ENCODE assay signal across 12 mouse cellular contexts in genomic region chr10:94919960-94920359, GRCm38 (mm10). TPM values are rescaled to one million over a fixed set of nuclear protein-coding genes. Genes with fewer than 3 reads are reported as not detected.
DNase-seq lines count a peak whose midpoint lies in the region; ATAC-seq and TF ChIP-seq lines count a peak whose summit lies in the region.
"Had no signal": no experiment of that assay in that cellular context is flagged by ENCODE, and none has a peak within 500 bp of the region (broad histone marks: within the 10 kb centered on the region; RNA-seq: fewer than 3 reads in every experiment).

No protein-coding gene starts in this region.

- no peak for TF ChIP-seq EP300 in heart, postnatal 0 days (IDR thresholded peaks at IDR 0.05; ENCODE audit: low read depth)

- no peak overlapping the region for H3K9ac ChIP-seq in heart, postnatal 0 days (replicated peaks; ENCODE audit: low read depth, low read length)
- no peak overlapping the region for H3K9ac ChIP-seq in midbrain, embryonic 16.5 days (ENCODE audit: low read depth, low read length)
- no peak overlapping the region for H3K9ac ChIP-seq in midbrain, postnatal 0 days (replicated peaks; ENCODE audit: low read length, poor library complexity, severe bottlenecking)
- H3K9ac ChIP-seq in liver, embryonic 12.5 days = peak overlapping the region; percentile 71
- H3K9ac ChIP-seq: embryonic facial prominence, embryonic 15.5 days; forebrain, postnatal 0 days; hindbrain, embryonic 15.5 days had no signal

- no peak overlapping the region for H3K27ac ChIP-seq in heart, postnatal 0 days (ENCODE audit: low read depth)
- no peak overlapping the region for H3K27ac ChIP-seq in midbrain, embryonic 16.5 days (ENCODE audit: low read length)
- no peak overlapping the region for H3K27ac ChIP-seq in midbrain, postnatal 0 days (ENCODE audit: low read depth, low read length)
- peak overlapping the region; percentile 83 for H3K27ac ChIP-seq in liver, embryonic 12.5 days
- H3K27ac ChIP-seq: embryonic facial prominence, embryonic 15.5 days; hindbrain, embryonic 15.5 days had no signal

- no peak for DNase-seq in heart, postnatal 0 days (ENCODE audit: low spot score)
- no peak for DNase-seq in heart, adult 11 months
- DNase-seq in midbrain, postnatal 0 days (ENCODE audit: low spot score) = no peak
- no peak for DNase-seq in right cerebral cortex, adult 18-20 months
- DNase-seq in layer of hippocampus, postnatal 10 days (ENCODE audit: low spot score in 2 of 2) = no peak
- DNase-seq: gastrocnemius, postnatal 36 days; left cerebral cortex, postnatal 4 days had no signal

- ATAC-seq in heart, postnatal 0 days (ENCODE audit: insufficient read depth, low read depth) = peak; percentile 21; the same call in 1 of the 2 replicates
- peak; percentile 37; the same call in 1 of the 2 replicates for ATAC-seq in midbrain, embryonic 16.5 days
- no peak for ATAC-seq in midbrain, postnatal 0 days (ENCODE audit: low FRiP score)
- peak; percentile 64 for ATAC-seq in liver, embryonic 12.5 days

- H3K4me3 ChIP-seq in heart, postnatal 0 days (ENCODE audit: low read depth, low read length) = peak overlapping the region; percentile 27
- no peak overlapping the region for H3K4me3 ChIP-seq in midbrain, embryonic 16.5 days (ENCODE audit: low read depth, low read length)
- H3K4me3 ChIP-seq in midbrain, postnatal 0 days (ENCODE audit: low read depth, low read length) = no peak overlapping the region
- H3K4me3 ChIP-seq in liver, embryonic 12.5 days = peak overlapping the region; percentile 58
- H3K4me3 ChIP-seq: embryonic facial prominence, embryonic 15.5 days; hindbrain, embryonic 15.5 days had no signal

- H3K36me3 ChIP-seq in heart, postnatal 0 days (replicated peaks; ENCODE audit: control insufficient read depth, insufficient read depth, low read length) = no peaks in the 10 kb centered on the region
- no peaks in the 10 kb centered on the region for H3K36me3 ChIP-seq in midbrain, embryonic 16.5 days (ENCODE audit: control insufficient read depth, insufficient read depth, low read length)
- peaks cover 15% of the 10 kb centered on the region for H3K36me3 ChIP-seq in midbrain, postnatal 0 days (ENCODE audit: insufficient read depth, low read length)
- H3K36me3 ChIP-seq in liver, embryonic 12.5 days = no peaks in the 10 kb centered on the region; the same call in 1 of the 2 replicates
- H3K36me3 ChIP-seq: embryonic facial prominence, embryonic 15.5 days had no signal

- no peaks in the 10 kb centered on the region for H3K9me3 ChIP-seq in heart, postnatal 0 days (replicated peaks; ENCODE audit: control insufficient read depth, low read length)
- H3K9me3 ChIP-seq in midbrain, embryonic 16.5 days (replicated peaks; ENCODE audit: control insufficient read depth, low read length, poor library complexity, severe bottlenecking) = no peaks in the 10 kb centered on the region
- H3K9me3 ChIP-seq in midbrain, postnatal 0 days (ENCODE audit: low read length) = no peaks in the 10 kb centered on the region
- no peaks in the 10 kb centered on the region for H3K9me3 ChIP-seq in liver, embryonic 12.5 days (replicated peaks)
- H3K9me3 ChIP-seq: embryonic facial prominence, embryonic 15.5 days; hindbrain, embryonic 15.5 days had no signal

- no peaks in the 10 kb centered on the region for H3K4me1 ChIP-seq in heart, postnatal 0 days (ENCODE audit: control insufficient read depth, insufficient read depth)
- H3K4me1 ChIP-seq in midbrain, embryonic 16.5 days (ENCODE audit: control insufficient read depth, insufficient read depth, low read length) = peaks cover 8% of the 10 kb centered on the region; the same call in 1 of the 2 replicates
- H3K4me1 ChIP-seq in midbrain, postnatal 0 days (ENCODE audit: insufficient read depth, low read length) = peaks cover 3% of the 10 kb centered on the region; the same call in 1 of the 2 replicates
- peaks cover 93% of the 10 kb centered on the region for H3K4me1 ChIP-seq in liver, embryonic 12.5 days

- no peak for TF ChIP-seq CTCF in heart, postnatal 0 days (IDR thresholded peaks at IDR 0.05; ENCODE audit: low read depth)
- no peak for TF ChIP-seq CTCF in midbrain, postnatal 0 days (IDR thresholded peaks at IDR 0.05)

- H3K27me3 ChIP-seq in heart, postnatal 0 days (ENCODE audit: control insufficient read depth, insufficient read depth, low read length) = 0 out of 2 replicates have a peak, but pooled peaks cover 4% of the 10 kb centered on the region
- H3K27me3 ChIP-seq in midbrain, embryonic 16.5 days (ENCODE audit: control insufficient read depth, insufficient read depth, low read depth, low read length) = no peaks in the 10 kb centered on the region
- no peaks in the 10 kb centered on the region for H3K27me3 ChIP-seq in midbrain, postnatal 0 days (ENCODE audit: insufficient read depth, low read length)
- no peaks in the 10 kb centered on the region for H3K27me3 ChIP-seq in liver, embryonic 12.5 days (replicated peaks)
- H3K27me3 ChIP-seq: embryonic facial prominence, embryonic 15.5 days; hindbrain, embryonic 15.5 days had no signal

- WGBS in heart, postnatal 0 days = 49% methylated on average over 2 of the region's 2 CpGs
- 71% methylated on average over 2 of the region's 2 CpGs for WGBS in midbrain, embryonic 16.5 days
- WGBS in midbrain, postnatal 0 days = 38% methylated on average over 2 of the region's 2 CpGs
- 51% methylated on average over 2 of the region's 2 CpGs for WGBS in liver, embryonic 12.5 days (ENCODE audit: insufficient replicate concordance)

- H3K4me2 ChIP-seq in heart, postnatal 0 days (ENCODE audit: low read depth, low read length) = peak overlapping the region; percentile 43
- no peak overlapping the region for H3K4me2 ChIP-seq in midbrain, embryonic 16.5 days (ENCODE audit: low read length)
- H3K4me2 ChIP-seq in midbrain, postnatal 0 days (ENCODE audit: low read depth, low read length, poor library complexity, severe bottlenecking) = no peak overlapping the region
- H3K4me2 ChIP-seq in liver, embryonic 12.5 days = peak overlapping the region; percentile 70
- H3K4me2 ChIP-seq: embryonic facial prominence, embryonic 15.5 days; hindbrain, embryonic 15.5 days had no signal

RNA-seq across cellular contexts. Expression of gene Plxnc1, which starts 24.7 kb away (rescaled TPM):
- total RNA-seq in heart, postnatal 0 days (2014; rRNA removed; ENCODE audit: low replicate concordance) = 4.5 and 9.4 TPM in 2 replicates
- polyA plus RNA-seq in heart, postnatal 0 days (2015; fragmentation: Nextera tagmentation; extraction: Ambion mirVana) = 1.4 and 1.5 TPM in 2 replicates
- polyA plus RNA-seq in midbrain, embryonic 16.5 days (2015; fragmentation: Nextera tagmentation; extraction: Ambion mirVana) = 14.6 and 15.4 TPM in 2 replicates
- total RNA-seq in midbrain, postnatal 0 days (2014; rRNA removed) = 78.5 and 79.5 TPM in 2 replicates
- polyA plus RNA-seq in midbrain, postnatal 0 days (2015; fragmentation: Nextera tagmentation; extraction: Ambion mirVana) = 11.2 and 12.9 TPM in 2 replicates
- polyA plus RNA-seq in liver, embryonic 12.5 days (2016; fragmentation: Nextera tagmentation; extraction: Ambion mirVana) = 3.9 and 4.4 TPM in 2 replicates
- total RNA-seq in layer of hippocampus, postnatal 10 days (2021) = 10 to 100 TPM; 48.8 to 50.3 TPM

Comparison
In these comparisons a context has a peak if more than half of its experiments do, and no peak if none do; other contexts are left out.
1. H3K4me2 ChIP-seq: peak in heart, postnatal 0 days (single experiment) and liver, embryonic 12.5 days (single experiment); none in midbrain, embryonic 16.5 days (single experiment) and midbrain, postnatal 0 days (single experiment).
2. H3K4me3 ChIP-seq: peak in heart, postnatal 0 days (single experiment) and liver, embryonic 12.5 days (single experiment); none in midbrain, embryonic 16.5 days (single experiment) and midbrain, postnatal 0 days (single experiment).